ENCODE assay signal across 22 mouse cellular contexts in genomic region chr3:9339669-9340068, GRCm38 (mm10).
"Had no signal": no experiment of that assay in that cellular context is flagged by ENCODE, and none has a peak within 500 bp of the region (broad histone marks: within the 10 kb centered on the region; RNA-seq: fewer than 3 reads in every experiment).

No protein-coding gene starts in this region.

- H3K9ac ChIP-seq: heart, embryonic 13.5 days; heart, embryonic 15.5 days; hindbrain, embryonic 13.5 days; kidney, embryonic 15.5 days; limb, embryonic 13.5 days; limb, embryonic 15.5 days; liver, embryonic 12.5 days; liver, embryonic 14.5 days had no signal

- H3K27me3 ChIP-seq: heart, embryonic 13.5 days; heart, embryonic 15.5 days; limb, embryonic 13.5 days had no signal

- H3K9me3 ChIP-seq: heart, embryonic 13.5 days; heart, embryonic 15.5 days; hindbrain, embryonic 13.5 days; hindbrain, embryonic 15.5 days; kidney, embryonic 15.5 days; limb, embryonic 13.5 days; limb, embryonic 15.5 days; liver, embryonic 12.5 days had no signal

- H3K27ac ChIP-seq: gastrocnemius, adult 2 months; heart, adult 2 months; heart, embryonic 13.5 days; heart, embryonic 15.5 days; hindbrain, embryonic 13.5 days; hindbrain, embryonic 15.5 days; hindbrain, postnatal 0 days; kidney, embryonic 15.5 days; kidney, postnatal 0 days; left cerebral cortex, adult 2 months; limb, embryonic 13.5 days; limb, embryonic 15.5 days; liver, embryonic 12.5 days; liver, embryonic 14.5 days had no signal

- DNase-seq: gastrocnemius, adult 2 months; gastrocnemius, postnatal 10 days; gastrocnemius, postnatal 25 days; heart, adult 11 months; heart, adult 2 months; heart, postnatal 36 days; kidney, adult 11 months; kidney, adult 9 months; kidney, postnatal 14 days; left cerebral cortex, postnatal 4 days had no signal

- ATAC-seq: liver, embryonic 12.5 days had no signal

- H3K4me3 ChIP-seq: heart, adult 2 months; heart, embryonic 13.5 days; heart, embryonic 15.5 days; hindbrain, embryonic 13.5 days; kidney, embryonic 15.5 days; left cerebral cortex, adult 2 months; limb, embryonic 13.5 days; limb, embryonic 15.5 days; liver, embryonic 12.5 days had no signal

- H3K36me3 ChIP-seq: heart, embryonic 13.5 days; heart, embryonic 15.5 days; hindbrain, embryonic 13.5 days; hindbrain, embryonic 15.5 days; kidney, embryonic 15.5 days; limb, embryonic 13.5 days; limb, embryonic 15.5 days; liver, embryonic 12.5 days had no signal
